Mouse (Mus musculus) intestine, postnatal 0 days (tissue): ENCODE data around the gene Ext2. TPM values are rescaled to one million over a fixed set of nuclear protein-coding genes. Genes with fewer than 3 reads are reported as not detected.

Source experiments
- ATAC-seq: fragments of 200-750 bp; cut with Nextera tagmentation; 2 replicates; pipeline ENCODE4 v1.8.0; 2017; ENCODE audit warnings: mild to moderate bottlenecking, moderate TSS enrichment, moderate library complexity
- H3K27ac ChIP-seq: fragments of 300-500 bp; sonication (generic); 2 replicates; pipeline ENCODE4 v1.5.1; 2014; ENCODE audit warnings: mild to moderate bottlenecking, low read depth, low read length, moderate library complexity
- H3K27me3 ChIP-seq: fragments of 300-500 bp; sonication (generic); replicated peaks from 2 replicates; pipeline ENCODE4 v1.6.1; 2014; ENCODE audit warnings: low read length, mixed read lengths; ENCODE audit not compliant: control insufficient read depth, insufficient read depth
- H3K36me3 ChIP-seq: fragments of 300-500 bp; sonication (generic); 2 replicates; pipeline ENCODE4 v1.6.1; 2014; ENCODE audit warnings: mild to moderate bottlenecking, moderate library complexity; ENCODE audit not compliant: control insufficient read depth, insufficient read depth
- H3K4me1 ChIP-seq: fragments of 300-500 bp; sonication (generic); replicated peaks from 2 replicates; pipeline ENCODE4 v1.6.1; 2014; ENCODE audit warnings: antibody characterized with exemption, low read length, mixed read lengths; ENCODE audit not compliant: control insufficient read depth, insufficient read depth
- H3K4me2 ChIP-seq: fragments of 300-500 bp; sonication (generic); replicated peaks from 2 replicates; pipeline ENCODE4 v1.6.1; 2014; ENCODE audit warnings: low read depth, mild to moderate bottlenecking, moderate library complexity
- H3K4me3 ChIP-seq: fragments of 300-500 bp; sonication (generic); 2 replicates; pipeline ENCODE4 v1.5.1; 2014; ENCODE audit warnings: low read depth, low read length
- H3K9ac ChIP-seq: fragments of 300-500 bp; sonication (generic); 2 replicates; pipeline ENCODE4 v1.6.1; 2014; ENCODE audit warnings: mild to moderate bottlenecking, low read depth, low read length
- H3K9me3 ChIP-seq: fragments of 300-500 bp; sonication (generic); 2 replicates; pipeline ENCODE4 v1.6.1; 2016; ENCODE audit warnings: mixed run types; ENCODE audit not compliant: control insufficient read depth
- CTCF ChIP-seq: sonication (generic); IDR thresholded peaks from 2 replicates; pipeline ENCODE4 v1.5.1; 2016; ENCODE audit warnings: low read depth, mild to moderate bottlenecking, control low read depth, antibody characterized with exemption, moderate library complexity
- WGBS: fragments of 180-500 bp; shearing (Covaris S2); extraction: QIAGEN DNeasy Blood & Tissue Kit; methylation state at CpG from one replicate; pipeline ENCODE4 v1.1.7; 2014; 5-methylcytosine and 5-hydroxymethylcytosine counted together
- polyA plus RNA-seq: library from polyadenylated mRNA; unstranded; fragments of >200 nt; fragmentation: Nextera tagmentation; extraction: Ambion mirVana; gene quantifications from 2 replicates; pipeline ENCODE4 v1.2.1, GENCODE M21; 2015

The Ext2 gene
- polyA plus RNA-seq, 1 experiment from 2014 or later = 40.8 TPM

- Histone ChIP-seq H3K4me1 (no peaks in the 10 kb centered on the region), H3K9ac (no peak overlapping the region), H3K4me3 (no peak overlapping the region), H3K36me3 (no peaks in the 10 kb centered on the region), H3K9me3 (no peaks in the 10 kb centered on the region), H3K27ac (no peak overlapping the region), H3K4me2 (no peak overlapping the region), H3K27me3 (no peaks in the 10 kb centered on the region)
- TF ChIP-seq CTCF = no peak
- 67% methylated on average over 12 of the region's 12 CpGs for WGBS
- ATAC-seq = no peak
Measured at GRCm38 (mm10) chr2:93858845-93859244, 36.5 kb upstream of the Ext2 start.

- peaks cover 4% of the 10 kb centered on the region; the same call in 1 of the 2 replicates for H3K4me1 ChIP-seq
- WGBS = 87% methylated on average over 1 of the region's 1 CpGs
- no peaks in the 10 kb centered on the region for H3K9me3 ChIP-seq
- H3K27me3 ChIP-seq = no peaks in the 10 kb centered on the region
- no peak overlapping the region for H3K9ac ChIP-seq
- no peak overlapping the region for H3K4me2 ChIP-seq
- ATAC-seq = no peak
- peaks cover 5% of the 10 kb centered on the region for H3K36me3 ChIP-seq
- TF ChIP-seq CTCF = no peak
- no peak overlapping the region for H3K27ac ChIP-seq
- no peak overlapping the region for H3K4me3 ChIP-seq
Measured at GRCm38 (mm10) chr2:93851303-93851702, 28.9 kb upstream of the Ext2 start.

- H3K27me3 ChIP-seq = no peaks in the 10 kb centered on the region
Measured at GRCm38 (mm10) chr2:93850317-93850944, 28.1 kb upstream of the Ext2 start.

GRCm38 (mm10) chr2:93849505-93850089, 27.2 kb upstream of the Ext2 start, which contains the start of gene Accs:
TSS of gene Accs (minus strand) at chr2:93849943.
- H3K4me2 ChIP-seq = peak within 1 kb of the TSS; percentile 75
- H3K4me1 ChIP-seq = peaks cover 4% of the 10 kb centered on the region; the same call in 1 of the 2 replicates
- H3K36me3 ChIP-seq = peaks cover 13% of the 10 kb centered on the region
- WGBS = 0% methylated on average over 28 of the region's 28 CpGs
- H3K9ac ChIP-seq = peak within 1 kb of the TSS; percentile 61
- H3K9me3 ChIP-seq = no peaks in the 10 kb centered on the region
- peak within 1 kb of the TSS; percentile 48 for H3K4me3 ChIP-seq
- TF ChIP-seq CTCF = peak; percentile 79
- ATAC-seq = peak; percentile 85
- H3K27me3 ChIP-seq = no peaks in the 10 kb centered on the region
- H3K27ac ChIP-seq = peak within 1 kb of the TSS; percentile 80

More at GRCm38 (mm10) chr2:93850317-93850944, 28.1 kb upstream of the Ext2 start:
- peaks cover 8% of the 10 kb centered on the region for H3K36me3 ChIP-seq
- ATAC-seq = no peak
- H3K4me1 ChIP-seq = peaks cover 4% of the 10 kb centered on the region; the same call in 1 of the 2 replicates
- no peaks in the 10 kb centered on the region for H3K9me3 ChIP-seq
- H3K4me3 ChIP-seq = no peak overlapping the region; the same call in 1 of the 2 replicates
- TF ChIP-seq CTCF = no peak
- H3K27ac ChIP-seq = no peak overlapping the region
- no peak overlapping the region for H3K9ac ChIP-seq
- 28% methylated on average over 13 of the region's 13 CpGs for WGBS
- H3K4me2 ChIP-seq = peak overlapping the region; percentile 75

GRCm38 (mm10) chr2:93841349-93841748, 19.0 kb upstream of the Ext2 start:
- Histone ChIP-seq H3K36me3 (peaks cover 49% of the 10 kb centered on the region), H3K4me3 (no peak overlapping the region), H3K9me3 (no peaks in the 10 kb centered on the region), H3K27ac (no peak overlapping the region), H3K4me2 (no peak overlapping the region), H3K4me1 (no peaks in the 10 kb centered on the region), H3K9ac (no peak overlapping the region), H3K27me3 (no peaks in the 10 kb centered on the region)
- no peak for TF ChIP-seq CTCF
- 90% methylated on average over 3 of the region's 3 CpGs for WGBS
- ATAC-seq = no peak

GRCm38 (mm10) chr2:93840109-93840508, 17.7 kb upstream of the Ext2 start:
- no peak for ATAC-seq

More at GRCm38 (mm10) chr2:93840109-93840508, 17.7 kb upstream of the Ext2 start:
- 85% methylated on average over 6 of the region's 6 CpGs for WGBS
- H3K4me1 ChIP-seq = no peaks in the 10 kb centered on the region
- no peak overlapping the region for H3K4me2 ChIP-seq
- H3K27ac ChIP-seq = no peak overlapping the region
- H3K4me3 ChIP-seq = no peak overlapping the region
- no peak for TF ChIP-seq CTCF
- H3K27me3 ChIP-seq = no peaks in the 10 kb centered on the region
- H3K9ac ChIP-seq = no peak overlapping the region
- peaks cover 48% of the 10 kb centered on the region for H3K36me3 ChIP-seq
- no peaks in the 10 kb centered on the region for H3K9me3 ChIP-seq
